Mouse (Mus musculus) CH12.LX (cell line): ENCODE data around the gene Aco2. TPM values are rescaled to one million over a fixed set of nuclear protein-coding genes. Genes with fewer than 3 reads are reported as not detected.

ENCODE experiments used
- DNase-seq: peaks from one replicate; pipeline ENCODE4 v3.0.0-alpha.2; 2013; ENCODE audit errors: extremely low read depth
- H3K27ac ChIP-seq: 2 replicates; pipeline ENCODE4 v1.5.1; 2012; ENCODE audit warnings: low read depth, mild to moderate bottlenecking, control low read depth, moderate library complexity; ENCODE audit not compliant: insufficient read depth
- H3K27me3 ChIP-seq: replicated peaks from 2 replicates; pipeline ENCODE3; 2012; ENCODE audit warnings: inconsistent platforms
- H3K36me3 ChIP-seq, 2 experiments: replicated peaks in 1 of 2; 2 replicates each; pipeline versions ENCODE3 to v1.6.1; 2012; ENCODE audit warnings: inconsistent platforms in 1 of 2, low read length in 1 of 2, mild to moderate bottlenecking in 1 of 2, mixed read lengths in 1 of 2, moderate library complexity in 1 of 2; ENCODE audit not compliant: control insufficient read depth in 1 of 2, insufficient read depth in 1 of 2
- H3K4me1 ChIP-seq, 2 experiments: 2 replicates each; pipeline ENCODE4 v1.6.1; 2012; ENCODE audit warnings: inconsistent platforms in 1 of 2, moderate library complexity in 1 of 2; ENCODE audit not compliant: insufficient read depth in 2 of 2, control insufficient read depth in 1 of 2
- H3K4me2 ChIP-seq: 2 replicates; pipeline ENCODE4 v1.6.1; 2012; ENCODE audit warnings: low read depth, mild to moderate bottlenecking, control low read depth; ENCODE audit not compliant: poor library complexity, insufficient read depth, severe bottlenecking
- H3K4me3 ChIP-seq, 3 experiments: fragments of 150-350 bp in 1 of 3; sonication (generic) in 1 of 3; replicated peaks in 1 of 3; 2 replicates each; pipeline versions ENCODE3 to v1.5.1; 2011 to 2012; ENCODE audit warnings: low read depth in 2 of 3, low read length in 2 of 3, mild to moderate bottlenecking in 2 of 3, moderate library complexity in 2 of 3, control low read depth in 1 of 3, improper control_type of control experiment in 1 of 3, inconsistent platforms in 1 of 3, mixed read lengths in 1 of 3; ENCODE audit not compliant: poor library complexity in 1 of 3
- H3K79me2 ChIP-seq: replicated peaks from 2 replicates; pipeline ENCODE4 v1.6.1; 2012; ENCODE audit warnings: mild to moderate bottlenecking, moderate library complexity; ENCODE audit not compliant: control insufficient read depth, poor library complexity, insufficient read depth, severe bottlenecking; ENCODE audit errors: extremely low read depth
- H3K9ac ChIP-seq: 2 replicates; pipeline ENCODE4 v1.6.1; 2012; ENCODE audit warnings: low read depth, mild to moderate bottlenecking, control low read depth, moderate library complexity; ENCODE audit not compliant: insufficient read depth
- H3K9me3 ChIP-seq: replicated peaks from 2 replicates; pipeline ENCODE3; 2012; ENCODE audit warnings: low read length, inconsistent platforms, mixed read lengths
- BHLHE40 ChIP-seq: IDR thresholded peaks from 2 replicates; pipeline ENCODE4 v1.6.1; 2011; ENCODE audit warnings: mild to moderate bottlenecking, low read depth, low read length, improper control_type of control experiment
- CHD1 ChIP-seq: IDR thresholded peaks from 2 replicates; pipeline ENCODE4 v1.6.1; 2012; ENCODE audit warnings: low read depth, low read length, improper control_type of control experiment, inconsistent platforms
- CHD2 ChIP-seq: IDR thresholded peaks from 2 replicates; pipeline ENCODE4 v1.6.1; 2011; ENCODE audit warnings: low read length, improper control_type of control experiment
- E2F4 ChIP-seq: IDR thresholded peaks from 2 replicates; pipeline ENCODE4 v1.6.1; 2011; ENCODE audit warnings: low read depth, low read length, improper control_type of control experiment; ENCODE audit not compliant: insufficient replicate concordance
- EP300 ChIP-seq: IDR thresholded peaks from 2 replicates; pipeline ENCODE4 v1.6.1; 2011; ENCODE audit warnings: low read length, improper control_type of control experiment
- ETS1 ChIP-seq: conservative IDR thresholded peaks from 2 replicates; pipeline ENCODE4 v1.6.1; 2012; ENCODE audit warnings: low read depth, mild to moderate bottlenecking, inconsistent platforms, low read length, improper control_type of control experiment, moderate library complexity
- GABPA ChIP-seq: IDR thresholded peaks from 2 replicates; pipeline ENCODE4 v1.6.1; 2012; ENCODE audit warnings: low read depth, low read length, improper control_type of control experiment, inconsistent platforms; ENCODE audit not compliant: insufficient replicate concordance
- IRF4 ChIP-seq: IDR thresholded peaks from 2 replicates; pipeline ENCODE4 v1.6.1; 2014; ENCODE audit warnings: low read depth, mild to moderate bottlenecking, inconsistent platforms, low read length, improper control_type of control experiment
- JUN ChIP-seq: IDR thresholded peaks from 2 replicates; pipeline ENCODE4 v1.6.1; 2011; ENCODE audit warnings: low read depth, mild to moderate bottlenecking, low read length, improper control_type of control experiment, moderate library complexity; ENCODE audit not compliant: insufficient read depth
- JUND ChIP-seq: conservative IDR thresholded peaks from 2 replicates; pipeline ENCODE4 v1.6.1; 2011; ENCODE audit warnings: low read depth, low read length, improper control_type of control experiment
- MAX ChIP-seq: IDR thresholded peaks from 2 replicates; pipeline ENCODE4 v1.6.1; 2011; ENCODE audit warnings: low read length, improper control_type of control experiment
- MAZ ChIP-seq: IDR thresholded peaks from 2 replicates; pipeline ENCODE4 v1.6.1; 2012; ENCODE audit warnings: low read depth, mild to moderate bottlenecking, inconsistent platforms, low read length, improper control_type of control experiment, moderate library complexity
- NELFE ChIP-seq: IDR thresholded peaks from 2 replicates; pipeline ENCODE4 v1.6.1; 2011; ENCODE audit warnings: low read depth, low read length, improper control_type of control experiment
- PAX5 ChIP-seq: IDR thresholded peaks from 2 replicates; pipeline ENCODE4 v1.6.1; 2012; ENCODE audit warnings: low read length, inconsistent platforms, mixed read lengths
- POLR2A ChIP-seq: IDR thresholded peaks from 2 replicates; pipeline ENCODE4 v1.6.1; 2011; ENCODE audit warnings: low read depth, mild to moderate bottlenecking, improper control_type of control experiment, low read length
- SIN3A ChIP-seq: IDR thresholded peaks from 2 replicates; pipeline ENCODE4 v1.6.1; 2012; ENCODE audit warnings: low read length, improper control_type of control experiment, inconsistent platforms
- USF2 ChIP-seq: conservative IDR thresholded peaks from 2 replicates; pipeline ENCODE4 v1.6.1; 2011; ENCODE audit warnings: low read depth, low read length, improper control_type of control experiment
- ZKSCAN1 ChIP-seq: IDR thresholded peaks from 2 replicates; pipeline ENCODE4 v1.6.1; 2012; ENCODE audit warnings: low read depth, inconsistent platforms, low read length, improper control_type of control experiment, borderline replicate concordance
- ZMIZ1 ChIP-seq: IDR thresholded peaks from 2 replicates; pipeline ENCODE4 v1.6.1; 2012; ENCODE audit warnings: low read depth, mild to moderate bottlenecking, inconsistent platforms, low read length, improper control_type of control experiment
- dilution Hi-C: fragments of 300-500 bp; cut with MboI; formaldehyde crosslinking; loops from 2 replicates; pipeline ENCODE4 v1.14.3; 2020; ENCODE audit warnings: low sequenced_read_pairs; ENCODE audit not compliant: extremely low pct_unique_long_range_greater_than_20kb, extremely low pct_ligation_motif_present
- in situ Hi-C: fragments of 300-500 bp; cut with MboI; formaldehyde crosslinking; loops from 3 replicates; pipeline ENCODE4 v1.14.3; 2019; ENCODE audit warnings: low sequenced_read_pairs, low pct_ligation_motif_present, low pct_unique_long_range_greater_than_20kb, mixed read lengths
- polyA plus RNA-seq: library from polyadenylated mRNA; unstranded; fragments of >175 nt; gene quantifications from 2 replicates; pipeline ENCODE4 v1.2.1, GENCODE M21; 2012; ENCODE audit warnings: low read depth; ENCODE audit not compliant: insufficient read length
- total RNA-seq, 2 experiments: library from RNA; depleted of rRNA; stranded (reverse); fragments of 300-350 nt in 1 of 2; fragments of >200 nt in 1 of 2; gene quantifications; 2 replicates each; pipeline ENCODE4 v1.2.3; 2012 to 2014

Aco2 gene
- total and polyA plus RNA-seq, 3 experiments, result 150 to 205 (median 190) TPM

GRCm38 (mm10) chr15:81919062-81919461 is 47.0 kb downstream of the Aco2 start:
- Histone ChIP-seq H3K4me1 (peaks cover 11 to 25% of the 10 kb centered on the region in 2 experiments), H3K4me2 (no peak overlapping the region), H3K4me3 (no peak overlapping the region), H3K36me3 (peaks cover 48 to 94% of the 10 kb centered on the region in 2 experiments), H3K27ac (no peak overlapping the region), H3K79me2 (peaks cover 12% of the 10 kb centered on the region), H3K9me3 (no peaks in the 10 kb centered on the region), H3K9ac (no peak overlapping the region), H3K27me3 (no peaks in the 10 kb centered on the region)
- dilution Hi-C loops (no loop called here), in situ Hi-C loops (loop anchor here (25.0 kb wide), 1 partner anchor 207 kb away; no protein-coding TSS in a partner anchor)
- no peak for DNase-seq
- no peak for TF ChIP-seq JUN
- no peak for TF ChIP-seq PAX5
- TF ChIP-seq NELFE, result no peak
- no peak for TF ChIP-seq EP300
- TF ChIP-seq SIN3A, result no peak
- no peak for TF ChIP-seq BHLHE40
- TF ChIP-seq MAZ, result no peak
- no peak for TF ChIP-seq USF2
- TF ChIP-seq ETS1, result no peak
- TF ChIP-seq E2F4, result no peak

GRCm38 (mm10) chr15:81920546-81921217 is 48.6 kb downstream of the Aco2 start:
- no peak overlapping the region for H3K4me2 ChIP-seq
- DNase-seq, result no peak
- no peaks in the 10 kb centered on the region for H3K27me3 ChIP-seq
- H3K36me3 ChIP-seq, result peaks cover 34 to 83% of the 10 kb centered on the region in 2 experiments
- peaks cover 27% of the 10 kb centered on the region for H3K79me2 ChIP-seq
- TF ChIP-seq CHD2 (no peak), ETS1 (no peak), JUN (no peak), USF2 (no peak), JUND (no peak), MAX (no peak), CHD1 (no peak), MAZ (no peak), E2F4 (no peak), SIN3A (no peak), POLR2A (no peak), ZMIZ1 (no peak), ZKSCAN1 (no peak), IRF4 (no peak), GABPA (no peak)
- H3K4me3 ChIP-seq, result no peak overlapping the region
- H3K27ac ChIP-seq, result no peak overlapping the region
- in situ Hi-C loops, result loop anchor here (25.0 kb wide), 1 partner anchor 208 kb away; no protein-coding TSS in a partner anchor
- H3K9me3 ChIP-seq, result no peaks in the 10 kb centered on the region
- peaks cover 16 to 34% of the 10 kb centered on the region in 2 experiments for H3K4me1 ChIP-seq
- no peak overlapping the region for H3K9ac ChIP-seq
- dilution Hi-C loops, result no loop called here
